Mouse (Mus musculus) heart, postnatal 0 days (tissue): ENCODE data around the gene Aarsd1.

Source experiments
- CTCF ChIP-seq: IDR thresholded peaks from 2 replicates; pipeline ENCODE4 v1.5.1; 2016; ENCODE audit warnings: antibody characterized with exemption, control low read depth, low read depth
- EP300 ChIP-seq: IDR thresholded peaks from 2 replicates; pipeline ENCODE4 v1.6.1; 2016; ENCODE audit warnings: antibody characterized with exemption, low read depth

DNA sequence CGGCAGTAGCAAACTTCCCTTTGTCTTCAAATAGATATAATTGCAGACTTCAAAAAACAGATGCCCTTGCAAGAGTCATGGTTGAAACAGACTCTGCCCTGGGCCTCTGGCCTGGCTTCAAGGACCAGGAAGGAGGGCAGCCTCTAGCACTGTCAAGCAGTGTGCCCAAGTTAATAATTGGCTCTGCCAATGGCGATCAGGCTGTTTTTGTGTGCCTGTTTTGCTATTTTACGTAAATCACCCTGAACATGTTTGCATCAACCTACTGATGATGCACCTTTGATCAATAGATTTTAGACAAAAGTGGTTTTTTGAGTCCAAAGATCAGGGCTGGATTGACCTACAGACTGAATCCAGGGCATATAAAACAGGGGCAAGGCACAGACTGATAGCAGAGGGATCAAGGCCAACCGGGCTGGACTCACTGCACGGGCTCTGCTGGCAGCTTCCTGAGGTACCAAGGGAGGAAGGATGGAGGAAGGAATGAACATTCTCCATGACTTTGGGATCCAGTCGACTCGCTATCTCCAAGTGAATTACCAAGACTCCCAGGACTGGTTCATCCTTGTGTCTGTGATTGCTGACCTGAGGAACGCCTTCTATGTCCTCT is 50.0 kb downstream of the Aarsd1 start, which contains the start of gene G6pc:
- TF ChIP-seq CTCF (no peak), EP300 (no peak)
